Mouse (Mus musculus) heart, adult 2 months (tissue): ENCODE data around the gene Ptcra.

Experiments
- CTCF ChIP-seq: fragments of 200-600 bp; IDR thresholded peaks from 2 replicates; pipeline ENCODE4 v1.8.1; 2022; ENCODE audit warnings: antibody characterized with exemption, mild to moderate bottlenecking, moderate library complexity
- EP300 ChIP-seq: fragments of 200-500 bp; IDR thresholded peaks from 2 replicates; pipeline ENCODE4 v1.6.1; 2011; ENCODE audit warnings: low read depth, low read length, control low read depth; ENCODE audit not compliant: insufficient read depth
- POLR2A ChIP-seq: fragments of 200-500 bp; IDR thresholded peaks from 2 replicates; pipeline ENCODE4 v1.6.1; 2011; ENCODE audit warnings: mild to moderate bottlenecking, low read depth, low read length, control low read depth; ENCODE audit not compliant: insufficient read depth

GRCm38 (mm10) chr17:46750580-46750979 is 12.9 kb downstream of the Ptcra start:
- TF ChIP-seq EP300 = no peak
- no peak for TF ChIP-seq CTCF
- TF ChIP-seq POLR2A = no peak
